Comparison of ENCODE assay signal across 10 mouse cellular contexts in the genomic region with DNA sequence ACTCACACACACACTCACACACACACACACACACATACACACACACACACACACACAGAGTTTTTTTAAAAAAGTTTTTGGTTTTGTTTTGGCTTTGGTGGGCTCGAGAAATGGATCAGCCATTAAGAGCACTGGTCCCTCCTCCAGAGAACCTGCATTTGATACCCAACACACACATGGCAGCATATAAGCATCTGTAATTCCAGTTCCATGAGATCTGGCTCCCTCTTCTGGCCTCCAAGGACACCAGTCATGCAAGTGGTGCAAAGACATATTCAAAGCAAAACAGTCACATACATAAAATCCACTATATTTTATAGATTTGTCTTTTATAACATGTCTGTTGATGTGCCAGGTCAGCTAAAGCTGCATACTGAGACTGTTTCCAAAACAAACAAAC. TPM values are rescaled to one million over a fixed set of nuclear protein-coding genes. Genes with fewer than 3 reads are reported as not detected.
A peak's percentile ranks its signal among the peaks of the same experiment; 100 is the strongest.
DNase-seq lines count a peak whose midpoint lies in the region; ATAC-seq and TF ChIP-seq lines count a peak whose summit lies in the region.
"Had no signal": no experiment of that assay in that cellular context is flagged by ENCODE, and none has a peak within 500 bp of the region (broad histone marks: within the 10 kb centered on the region; RNA-seq: fewer than 3 reads in every experiment).

No protein-coding gene starts in this region.

- H3K4me3 ChIP-seq in kidney, adult 2 months (ENCODE audit: insufficient read depth, low read depth, low read length): no peak overlapping the region
- no peak overlapping the region for H3K4me3 ChIP-seq in ES-Bruce4 (ENCODE audit: low read depth, low read length)
- H3K4me3 ChIP-seq: embryonic facial prominence, embryonic 15.5 days; limb, embryonic 12.5 days had no signal

- no peaks in the 10 kb centered on the region; the same call in 1 of the 2 replicates for H3K36me3 ChIP-seq in kidney, adult 2 months (ENCODE audit: control insufficient read depth, insufficient read depth, low read length)
- no peaks in the 10 kb centered on the region for H3K36me3 ChIP-seq in ES-Bruce4 (ENCODE audit: control insufficient read depth, insufficient read depth, low read length, poor library complexity, severe bottlenecking)

- TF ChIP-seq CTCF in kidney, adult 2 months (conservative IDR thresholded peaks at IDR 0.05; ENCODE audit: insufficient read depth, insufficient read length, low read depth, low read length): peak; percentile 56
- peak; percentile 32 for TF ChIP-seq CTCF in ES-Bruce4 (IDR thresholded peaks at IDR 0.05; ENCODE audit: low read depth, low read length)

- H3K27me3 ChIP-seq in kidney, adult 2 months (replicated peaks; ENCODE audit: control insufficient read depth, insufficient read depth, low read length): no peaks in the 10 kb centered on the region
- H3K27me3 ChIP-seq in ES-Bruce4 (ENCODE audit: control insufficient read depth, insufficient read depth, low read length, poor library complexity, severe bottlenecking): no peaks in the 10 kb centered on the region
- H3K27me3 ChIP-seq: embryonic facial prominence, embryonic 15.5 days; limb, embryonic 12.5 days had no signal

- TF ChIP-seq POLR2A in kidney, adult 2 months (IDR thresholded peaks at IDR 0.05; ENCODE audit: low read depth, low read length): no peak
- no peak for TF ChIP-seq POLR2A in ES-Bruce4 (IDR thresholded peaks at IDR 0.05; ENCODE audit: insufficient read depth, low read length)

- no peak for ATAC-seq in megakaryocyte, adult 5-6 weeks (ENCODE audit: poor library complexity, severe bottlenecking)

- 18% methylated on average over 1 of the region's 1 CpGs for WGBS in kidney, adult 2 months

- peak; percentile 23 for DNase-seq in kidney, adult 2 months
- DNase-seq in kidney, adult 11 months: no peak
- peak; percentile 76 for DNase-seq in brain, adult 2 months (ENCODE audit: low read depth, low spot score)
- DNase-seq in lung, postnatal 14 days: peak; percentile 40
- no peak for DNase-seq in layer of hippocampus, postnatal 10 days (ENCODE audit: low spot score in 2 of 2)
- DNase-seq in right cerebral cortex, postnatal 25 days: no peak

- H3K4me1 ChIP-seq in kidney, adult 2 months (ENCODE audit: control insufficient read depth, insufficient read depth, low read length): no peaks in the 10 kb centered on the region
- no peaks in the 10 kb centered on the region for H3K4me1 ChIP-seq in ES-Bruce4 (ENCODE audit: control insufficient read depth, insufficient read depth, low read length)

- no peak for TF ChIP-seq EP300 in ES-Bruce4 (IDR thresholded peaks at IDR 0.05; ENCODE audit: insufficient read depth, low read depth, low read length)

- no peak overlapping the region for H3K27ac ChIP-seq in kidney, adult 2 months (ENCODE audit: insufficient read depth, low read depth, low read length)
- no peak overlapping the region for H3K27ac ChIP-seq in ES-Bruce4 (ENCODE audit: insufficient read depth, low read length)
- H3K27ac ChIP-seq: embryonic facial prominence, embryonic 15.5 days; limb, embryonic 12.5 days had no signal

- no peak overlapping the region for H3K9ac ChIP-seq in ES-Bruce4 (ENCODE audit: low read depth, poor library complexity, severe bottlenecking)
- H3K9ac ChIP-seq: embryonic facial prominence, embryonic 15.5 days; limb, embryonic 12.5 days had no signal

- H3K9me3 ChIP-seq in ES-Bruce4 (replicated peaks; ENCODE audit: control insufficient read depth, insufficient read depth, low read length, poor library complexity, severe bottlenecking): no peaks in the 10 kb centered on the region
- H3K9me3 ChIP-seq: embryonic facial prominence, embryonic 15.5 days; limb, embryonic 12.5 days had no signal

RNA-seq across cellular contexts. Expression of gene Dcaf5, which starts 58.8 kb away (rescaled TPM):
- 17.0 and 17.2 TPM in 2 replicates for polyA plus RNA-seq in kidney, adult 2 months (2012; rRNA removed)
- polyA plus RNA-seq in ES-Bruce4 (2011; ENCODE audit: insufficient read depth, insufficient read length, low read depth, missing spikeins): 10.0 and 10.2 TPM in 2 replicates
- total RNA-seq in layer of hippocampus, postnatal 10 days (2021): 10 to 100 TPM; 64.6 to 67.3 TPM
- 8.5 and 9.5 TPM in 2 replicates for total RNA-seq in megakaryocyte, adult 5-6 weeks (2015)
- 14.2 and 15.4 TPM in 2 replicates for total RNA-seq in megakaryocyte, adult 5-6 weeks (2017)

Comparison
In these comparisons a context has a peak if more than half of its experiments do, and no peak if none do; other contexts are left out.
1. DNase-seq: peak in kidney, adult 2 months (single experiment), brain, adult 2 months (single experiment) and lung, postnatal 14 days (single experiment); none in kidney, adult 11 months (single experiment), layer of hippocampus, postnatal 10 days (0 of 2) and right cerebral cortex, postnatal 25 days (single experiment).